Mouse (Mus musculus) left cerebral cortex, postnatal 14 days (tissue): ENCODE measurements at regions not wholly inside any gene's neighbourhood (a gene's known extent, or its start where the extent isn't known, plus 50 kb on each side); places are given as distances from the start of the nearest gene placed in this dataset.

Experiments
- DNase-seq, 2 experiments: peaks; one replicate each; pipeline ENCODE4 v3.0.0; 2021 to 2022; ENCODE audit warnings: low spot score in 2 of 2, mixed read lengths in 1 of 2
- intact Hi-C: fragments of 180-260 bp; cut with DNase I; formaldehyde crosslinking; loops from one replicate; pipeline ENCODE4 v1.15.1; 2025

GRCm38 (mm10) chr6:60217840-60218239, 611.8 kb downstream of the Snca start:
- intact Hi-C loops: no loop called here
- DNase-seq: no peak

- intact Hi-C loops: no loop called here
- peak; percentile 2 to 8 for DNase-seq
These were observed 628.1 kb downstream of the Snca start for GRCm38 (mm10) chr6:60201548-60201947.
